Mouse (Mus musculus) limb, embryonic 13.5 days (tissue): ENCODE results near the gene Dpep1. TPM values are rescaled to one million over a fixed set of nuclear protein-coding genes. Genes with fewer than 3 reads are reported as not detected.
A peak's percentile ranks its signal among the peaks of the same experiment; 100 is the strongest.

Experiments used
- ATAC-seq: fragments of 200-750 bp; cut with Nextera tagmentation; 2 replicates; pipeline ENCODE4 v1.8.0; 2017; ENCODE audit warnings: low read depth, moderate number of reproducible peaks, moderate TSS enrichment; ENCODE audit not compliant: low FRiP score
- H3K27ac ChIP-seq: fragments of 300-500 bp; sonication (generic); 2 replicates; pipeline ENCODE4 v1.5.1; 2015; ENCODE audit warnings: inconsistent platforms, mild to moderate bottlenecking, moderate library complexity
- H3K27me3 ChIP-seq: fragments of 300-500 bp; sonication (generic); 2 replicates; pipeline ENCODE4 v1.6.1; 2015; ENCODE audit warnings: mild to moderate bottlenecking, inconsistent platforms
- H3K36me3 ChIP-seq: fragments of 300-500 bp; sonication (generic); 2 replicates; pipeline ENCODE4 v1.6.1; 2015; ENCODE audit warnings: inconsistent platforms, mild to moderate bottlenecking, moderate library complexity
- H3K4me1 ChIP-seq: fragments of 300-500 bp; sonication (generic); 2 replicates; pipeline ENCODE4 v1.6.1; 2015; ENCODE audit warnings: inconsistent platforms
- H3K4me2 ChIP-seq: fragments of 300-500 bp; sonication (generic); replicated peaks from 2 replicates; pipeline ENCODE4 v1.6.1; 2015; ENCODE audit warnings: inconsistent platforms, mild to moderate bottlenecking, moderate library complexity
- H3K4me3 ChIP-seq: fragments of 300-500 bp; sonication (generic); 2 replicates; pipeline ENCODE4 v1.5.1; 2015; ENCODE audit warnings: moderate library complexity, mild to moderate bottlenecking, inconsistent platforms
- H3K9ac ChIP-seq: fragments of 300-500 bp; sonication (generic); 2 replicates; pipeline ENCODE4 v1.6.1; 2015; ENCODE audit warnings: mild to moderate bottlenecking, inconsistent platforms
- H3K9me3 ChIP-seq: fragments of 300-500 bp; sonication (generic); 2 replicates; pipeline ENCODE4 v1.6.1; 2016; ENCODE audit warnings: inconsistent platforms
- WGBS: fragments of 180-500 bp; shearing (Covaris S2); methylation state at CpG from one replicate; pipeline ENCODE4 v1.1.7; 2015; 5-methylcytosine and 5-hydroxymethylcytosine counted together
- polyA plus RNA-seq: library from polyadenylated mRNA; unstranded; fragments of >200 nt; fragmentation: Nextera tagmentation; extraction: Ambion mirVana; gene quantifications from 2 replicates; pipeline ENCODE4 v1.2.1, GENCODE M21; 2015

Gene Dpep1
- 2.4 and 2.5 TPM in 2 replicates for polyA plus RNA-seq

DNA sequence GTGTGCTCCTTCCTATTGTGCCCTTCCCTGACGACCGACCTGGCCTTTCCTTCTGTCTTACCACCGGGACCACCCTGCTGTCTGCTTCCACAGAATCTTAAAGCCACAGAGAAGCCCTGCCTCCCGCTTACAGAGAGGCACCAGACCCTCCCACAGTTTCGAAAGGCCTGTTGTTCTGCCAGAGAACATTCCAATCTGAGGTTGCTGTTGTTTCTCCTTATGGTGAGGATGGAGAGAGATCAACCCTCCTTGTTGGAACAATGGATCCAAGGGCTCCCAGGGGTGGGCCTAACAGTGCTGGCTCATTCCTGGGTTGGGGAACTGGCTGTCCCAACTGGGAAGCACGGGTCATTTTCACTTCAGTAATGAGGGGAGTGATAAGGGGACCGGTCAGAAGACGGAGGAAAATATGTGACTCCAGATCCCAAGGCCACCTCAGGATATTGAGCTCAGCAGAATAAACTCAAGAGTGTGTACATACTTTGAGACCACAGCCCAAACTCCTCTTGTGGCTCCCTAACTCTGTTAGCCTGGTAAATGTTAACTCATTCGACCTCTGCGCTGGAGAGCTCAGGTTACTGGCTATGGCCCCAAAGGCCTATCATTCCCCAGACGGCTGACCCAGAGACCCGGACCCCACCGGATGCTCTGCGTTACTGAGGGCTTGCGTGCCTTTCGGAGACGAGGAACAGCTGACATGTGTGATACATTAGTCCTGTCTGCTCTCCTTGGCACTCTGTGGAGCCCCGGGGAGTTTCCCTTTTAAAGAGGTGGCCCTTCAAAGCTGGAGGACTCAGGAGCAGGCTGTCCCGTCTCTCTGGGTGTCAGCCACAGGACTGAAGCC is at the start of gene Dpep1:
Dpep1 (plus strand) TSS at position 677 of the 844 bp plus-strand sequence.
- H3K4me1 ChIP-seq: peaks cover 20% of the 10 kb centered on the region
- 15% methylated on average over 19 of the region's 19 CpGs for WGBS
- no peaks in the 10 kb centered on the region for H3K9me3 ChIP-seq
- H3K27ac ChIP-seq: peak within 1 kb of the TSS; percentile 48; the same call in 1 of the 2 replicates
- ATAC-seq: peak; percentile 61; the same call in 1 of the 2 replicates
- H3K4me3 ChIP-seq: no peak within 1 kb of the TSS
- no peaks in the 10 kb centered on the region for H3K27me3 ChIP-seq
- H3K9ac ChIP-seq: peak within 1 kb of the TSS; percentile 4; the same call in 1 of the 2 replicates
- no peaks in the 10 kb centered on the region for H3K36me3 ChIP-seq
- peak within 1 kb of the TSS; percentile 19 for H3K4me2 ChIP-seq

- 83% methylated on average over 9 of the region's 9 CpGs for WGBS
- no peak for ATAC-seq
Observed at GRCm38 (mm10) chr8:123136287-123136686, 49.8 kb upstream of the Dpep1 start.

DNA sequence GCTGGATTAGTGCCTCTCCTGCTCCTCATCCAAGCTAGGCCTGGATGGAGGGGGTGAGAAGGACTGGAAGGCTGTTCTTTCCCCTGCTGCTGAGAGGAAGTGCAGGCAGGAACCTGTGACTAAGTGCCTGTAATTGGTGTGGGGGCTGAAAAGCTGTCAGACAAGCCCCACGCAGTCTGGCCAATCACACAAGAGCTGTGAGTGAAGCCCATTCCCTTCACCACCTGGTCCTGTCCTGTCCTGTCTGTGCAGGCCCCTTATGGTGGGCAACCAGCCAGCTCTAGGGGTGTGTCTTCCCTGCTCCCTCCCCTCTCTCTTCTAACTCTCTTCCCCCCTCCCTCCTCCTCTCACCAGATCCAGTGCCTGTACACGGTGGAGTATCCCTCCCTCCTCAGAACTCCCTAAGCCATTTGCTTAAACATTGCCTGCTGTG is 48.4 kb upstream of the Dpep1 start:
- H3K27me3 ChIP-seq: no peaks in the 10 kb centered on the region
- H3K27ac ChIP-seq: peak overlapping the region; percentile 85
- no peaks in the 10 kb centered on the region for H3K36me3 ChIP-seq
- 0% methylated on average over 2 of the region's 2 CpGs for WGBS
- 0 out of 2 replicates have a peak overlapping the region, but pooled peaks have one; percentile 7 for H3K4me2 ChIP-seq
- peak; percentile 95 for ATAC-seq
- peak overlapping the region; percentile 50; the same call in 1 of the 2 replicates for H3K9ac ChIP-seq
- H3K4me1 ChIP-seq: peaks cover 35% of the 10 kb centered on the region
- H3K9me3 ChIP-seq: peaks cover 4% of the 10 kb centered on the region; the same call in 1 of the 2 replicates
- no peak overlapping the region for H3K4me3 ChIP-seq

More at GRCm38 (mm10) chr8:123136287-123136686, 49.8 kb upstream of the Dpep1 start:
- Histone ChIP-seq H3K27me3 (no peaks in the 10 kb centered on the region), H3K36me3 (no peaks in the 10 kb centered on the region), H3K9me3 (peaks cover 4% of the 10 kb centered on the region; the same call in 1 of the 2 replicates), H3K4me1 (peaks cover 25% of the 10 kb centered on the region), H3K9ac (no peak overlapping the region), H3K4me2 (no peak overlapping the region), H3K27ac (peak overlapping the region; percentile 48; the same call in 1 of the 2 replicates), H3K4me3 (no peak overlapping the region)

- peaks cover 35% of the 10 kb centered on the region for H3K4me1 ChIP-seq
- no peak overlapping the region for H3K4me2 ChIP-seq
- no peak overlapping the region for H3K4me3 ChIP-seq
- no peak overlapping the region for H3K9ac ChIP-seq
- no peak for ATAC-seq
- WGBS: 43% methylated on average over 4 of the region's 4 CpGs
- no peaks in the 10 kb centered on the region for H3K36me3 ChIP-seq
- no peaks in the 10 kb centered on the region for H3K9me3 ChIP-seq
- no peak overlapping the region for H3K27ac ChIP-seq
- H3K27me3 ChIP-seq: no peaks in the 10 kb centered on the region
Observed at GRCm38 (mm10) chr8:123138741-123139140, 47.3 kb upstream of the Dpep1 start.

DNA sequence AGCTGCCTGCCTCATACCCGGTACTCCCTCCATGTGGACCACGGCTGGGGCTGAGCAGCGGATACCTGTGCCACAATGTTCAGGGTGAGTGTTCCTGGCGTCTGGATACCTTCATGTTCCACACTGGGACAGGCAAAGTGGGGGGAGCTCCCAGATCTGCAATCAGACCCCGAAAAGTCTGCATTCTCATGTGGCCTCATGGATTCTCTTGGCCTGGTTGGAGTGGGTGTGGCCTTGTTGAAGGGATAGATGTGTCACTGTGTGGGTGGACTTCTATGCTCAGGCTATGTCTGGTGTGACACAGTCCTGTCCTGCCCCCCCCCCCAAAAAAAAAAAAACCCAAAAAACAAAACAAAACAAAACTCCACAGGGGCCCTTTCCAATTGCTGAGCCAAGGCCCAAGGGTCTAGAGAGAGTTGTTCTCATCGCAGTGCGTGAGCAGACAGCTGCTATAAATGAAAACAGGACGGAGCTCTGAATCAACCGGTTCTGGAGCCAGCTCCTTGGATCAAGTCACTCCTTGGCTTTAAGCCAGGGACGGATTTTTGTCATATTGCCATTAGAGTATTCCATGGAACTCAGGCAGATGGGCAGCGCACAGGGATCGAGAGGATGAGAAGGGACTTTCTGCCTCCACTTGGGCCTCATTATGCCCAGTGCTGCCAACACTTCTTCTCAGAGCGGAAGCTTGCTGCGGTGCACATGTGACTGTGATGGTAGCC is 44.1 kb upstream of the Dpep1 start:
- Histone ChIP-seq H3K27ac (peak overlapping the region; percentile 48), H3K9ac (no peak overlapping the region), H3K9me3 (no peaks in the 10 kb centered on the region), H3K36me3 (no peaks in the 10 kb centered on the region), H3K4me2 (no peak overlapping the region), H3K4me1 (peaks cover 29% of the 10 kb centered on the region), H3K27me3 (no peaks in the 10 kb centered on the region), H3K4me3 (no peak overlapping the region)
- ATAC-seq: no peak
- whole genome bisulfite sequencing: 59% methylated on average over 14 of the region's 14 CpGs

DNA sequence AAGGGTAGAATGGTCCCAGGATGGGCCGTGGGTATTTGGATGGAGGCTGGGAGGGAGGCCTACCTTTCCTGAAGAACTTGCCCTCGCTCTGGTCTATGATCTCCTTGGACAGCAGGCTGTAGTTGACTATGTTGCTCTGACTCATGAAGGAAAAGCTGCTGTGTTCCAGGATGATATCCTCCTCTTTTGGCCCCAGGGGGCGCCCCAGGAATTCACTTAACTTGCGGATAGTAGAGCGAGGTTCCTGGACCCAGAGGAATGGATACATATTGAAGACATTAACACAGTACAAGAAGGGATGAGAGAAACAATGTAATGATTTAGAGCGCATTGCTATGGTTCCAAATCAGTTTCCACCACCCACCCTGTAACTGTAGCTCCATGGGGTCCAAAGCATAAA is 40.8 kb upstream of the Dpep1 start:
- Histone ChIP-seq H3K4me1 (peaks cover 9% of the 10 kb centered on the region; the same call in 1 of the 2 replicates), H3K4me2 (no peak overlapping the region), H3K4me3 (no peak overlapping the region), H3K27me3 (no peaks in the 10 kb centered on the region), H3K36me3 (no peaks in the 10 kb centered on the region), H3K9ac (no peak overlapping the region), H3K9me3 (no peaks in the 10 kb centered on the region), H3K27ac (no peak overlapping the region)
- 55% methylated on average over 6 of the region's 6 CpGs for WGBS
- no peak for ATAC-seq

- H3K9ac ChIP-seq: no peak overlapping the region
- no peak for ATAC-seq
- no peak overlapping the region for H3K4me2 ChIP-seq
- H3K27me3 ChIP-seq: no peaks in the 10 kb centered on the region
- no peak overlapping the region for H3K4me3 ChIP-seq
- H3K4me1 ChIP-seq: peaks cover 9% of the 10 kb centered on the region; the same call in 1 of the 2 replicates
- WGBS: 82% methylated on average over 7 of the region's 7 CpGs
- no peaks in the 10 kb centered on the region for H3K9me3 ChIP-seq
- no peak overlapping the region for H3K27ac ChIP-seq
- no peaks in the 10 kb centered on the region for H3K36me3 ChIP-seq
Observed at GRCm38 (mm10) chr8:123146390-123146789, 39.7 kb upstream of the Dpep1 start.

GRCm38 (mm10) chr8:123150737-123151171 is 35.3 kb upstream of the Dpep1 start:
- Histone ChIP-seq H3K4me1 (no peaks in the 10 kb centered on the region), H3K27me3 (no peaks in the 10 kb centered on the region), H3K9me3 (0 out of 2 replicates have a peak, but pooled peaks cover 2% of the 10 kb centered on the region), H3K4me2 (no peak overlapping the region), H3K4me3 (no peak overlapping the region), H3K9ac (no peak overlapping the region), H3K36me3 (no peaks in the 10 kb centered on the region), H3K27ac (no peak overlapping the region)
- no peak for ATAC-seq
- 68% methylated on average over 9 of the region's 9 CpGs for WGBS

GRCm38 (mm10) chr8:123155177-123155576 is 30.9 kb upstream of the Dpep1 start:
- Histone ChIP-seq H3K9me3 (0 out of 2 replicates have a peak, but pooled peaks cover 2% of the 10 kb centered on the region), H3K36me3 (no peaks in the 10 kb centered on the region), H3K4me1 (peaks cover 25% of the 10 kb centered on the region), H3K4me3 (no peak overlapping the region), H3K4me2 (no peak overlapping the region), H3K27me3 (no peaks in the 10 kb centered on the region), H3K9ac (no peak overlapping the region), H3K27ac (no peak overlapping the region)
- ATAC-seq: no peak
- 81% methylated on average over 5 of the region's 5 CpGs for WGBS

- 75% methylated on average over 9 of the region's 9 CpGs for WGBS
- H3K9me3 ChIP-seq: 0 out of 2 replicates have a peak, but pooled peaks cover 2% of the 10 kb centered on the region
- H3K36me3 ChIP-seq: no peaks in the 10 kb centered on the region
- H3K4me2 ChIP-seq: 0 out of 2 replicates have a peak overlapping the region, but pooled peaks have one; percentile 7
- peak; percentile 64; the same call in 1 of the 2 replicates for ATAC-seq
- H3K27me3 ChIP-seq: no peaks in the 10 kb centered on the region
- no peak overlapping the region for H3K9ac ChIP-seq
- no peak overlapping the region for H3K4me3 ChIP-seq
- H3K27ac ChIP-seq: no peak overlapping the region
- H3K4me1 ChIP-seq: peaks cover 25% of the 10 kb centered on the region
Observed at GRCm38 (mm10) chr8:123156070-123156773, 29.8 kb upstream of the Dpep1 start.

- Histone ChIP-seq H3K9ac (no peak within 1 kb of the TSS), H3K4me1 (peaks cover 25% of the 10 kb centered on the region), H3K27ac (peak within 1 kb of the TSS; percentile 48), H3K4me2 (peak within 1 kb of the TSS; percentile 60), H3K4me3 (peak within 1 kb of the TSS; percentile 32), H3K27me3 (no peaks in the 10 kb centered on the region), H3K9me3 (no peaks in the 10 kb centered on the region), H3K36me3 (no peaks in the 10 kb centered on the region)
- ATAC-seq: peak; percentile 64; the same call in 1 of the 2 replicates
- 30% methylated on average over 13 of the region's 13 CpGs for WGBS
Observed at GRCm38 (mm10) chr8:123157888-123158465, 28.1 kb upstream of the Dpep1 start, which contains the start of gene Sult5a1. Gene Sult5a1 (minus strand): TSS chr8:123158315.
